Mouse (Mus musculus) T-cell, adult 2 months (primary cell): Measurements from ENCODE around the gene Wdcp.
"Not testable (repeated sequence)": the region's sequence is repeated elsewhere in the genome, so short reads cannot be mapped to it uniquely, and the experiment has no call there.

Experiments
- DNase-seq: peaks from one replicate; pipeline ENCODE4 v3.0.0; 2022; ENCODE audit warnings: low spot score

Wdcp gene

GRCm38 (mm10) chr12:4842890-4843597 is at the start of gene Wdcp:
Wdcp (plus strand) TSS chr12:4843303.
- DNase-seq: peak; percentile 86

GRCm38 (mm10) chr12:4793718-4794117 is 49.4 kb upstream of the Wdcp start:
- DNase-seq: no peak

GRCm38 (mm10) chr12:4797471-4797870 is 45.6 kb upstream of the Wdcp start:
- not testable (repeated sequence) for DNase-seq

GRCm38 (mm10) chr12:4811036-4811435 is 32.1 kb upstream of the Wdcp start:
- no peak for DNase-seq

DNA sequence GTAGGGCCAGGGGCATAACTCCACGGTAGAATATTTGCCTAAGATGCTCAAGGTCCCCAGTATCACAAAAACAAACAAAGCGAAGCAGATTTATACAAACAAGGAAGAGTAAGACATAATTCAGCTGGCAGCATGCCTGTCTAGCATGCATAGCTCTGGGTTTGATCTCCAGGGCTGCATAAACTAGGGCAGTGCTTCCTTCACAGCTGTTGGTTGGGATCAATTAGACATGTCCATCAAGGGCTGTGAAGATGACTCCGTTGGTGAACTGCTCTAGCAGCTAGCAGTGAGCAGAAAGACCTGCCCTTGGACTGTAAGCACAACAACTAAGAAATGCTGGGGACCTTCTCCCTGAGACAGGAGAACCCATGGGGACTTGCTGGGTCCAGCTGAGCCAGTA is 31.4 kb upstream of the Wdcp start:
- no peak for DNase-seq

GRCm38 (mm10) chr12:4813636-4814035 is 29.5 kb upstream of the Wdcp start:
- no peak for DNase-seq

DNA sequence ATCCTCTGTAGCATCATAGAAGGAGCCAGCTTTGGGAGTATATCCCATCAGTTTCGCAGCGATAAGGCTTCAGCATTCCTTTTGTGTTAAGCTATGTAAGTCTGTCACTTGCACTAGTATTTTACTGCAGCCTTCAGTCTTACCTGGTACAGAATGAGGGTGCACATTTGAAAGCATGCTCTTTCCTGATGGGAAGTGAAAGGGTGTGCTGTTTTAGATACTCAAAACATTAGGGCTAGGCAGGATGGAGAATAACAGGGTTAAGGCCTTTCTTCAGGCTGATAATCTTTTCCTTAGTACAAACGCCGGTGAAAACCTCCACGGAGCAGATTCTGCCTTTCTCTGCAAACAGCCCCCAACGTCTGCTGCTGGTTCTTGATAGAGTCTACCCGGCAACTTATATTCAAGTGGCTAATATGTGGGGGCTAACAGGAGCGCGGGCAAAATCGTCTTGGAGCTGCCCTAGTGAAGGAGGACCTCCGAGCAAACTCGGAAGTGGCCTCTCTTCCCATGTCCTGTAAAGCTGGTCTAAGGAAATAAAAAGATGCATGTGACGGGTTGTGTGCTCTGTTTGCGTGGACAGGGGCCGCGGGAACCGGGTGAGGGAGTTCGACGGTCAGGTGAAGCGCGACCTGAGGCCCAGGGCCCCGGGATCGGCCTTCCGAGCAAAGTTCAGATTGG is 26.3 kb upstream of the Wdcp start:
- DNase-seq: no peak

- DNase-seq: peak; percentile 98
Observed at GRCm38 (mm10) chr12:4817361-4818101, 25.6 kb upstream of the Wdcp start, which contains the start of gene Sf3b6. Sf3b6 (plus strand) TSS chr12:4817544.

- DNase-seq: no peak
Observed at GRCm38 (mm10) chr12:4827256-4827655, 15.8 kb upstream of the Wdcp start.

GRCm38 (mm10) chr12:4836959-4837358 is 6.1 kb upstream of the Wdcp start:
- DNase-seq: no peak

- no peak for DNase-seq
Observed at GRCm38 (mm10) chr12:4840010-4840409, 3.1 kb upstream of the Wdcp start.

DNA sequence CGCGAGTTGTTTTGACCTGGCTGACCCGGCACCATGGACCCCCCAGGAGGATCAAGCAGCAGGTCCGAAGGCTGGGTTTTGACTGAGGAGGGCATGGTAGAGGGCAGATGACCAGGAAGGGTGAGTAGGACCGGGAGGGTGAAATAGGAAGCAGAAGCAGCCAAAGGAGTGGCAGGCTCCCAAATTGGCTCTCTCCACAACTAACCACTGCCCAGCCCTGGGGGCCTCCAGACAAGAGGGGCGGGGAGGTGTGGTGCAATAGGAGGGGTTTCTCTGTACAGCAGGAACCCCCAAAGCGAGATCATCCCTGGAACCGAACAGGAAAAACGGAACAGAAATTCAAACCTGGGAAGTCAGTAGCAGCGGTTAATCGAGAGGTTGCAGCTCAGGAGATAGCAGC is 2.4 kb upstream of the Wdcp start:
- no peak for DNase-seq

- DNase-seq: no peak
Observed at GRCm38 (mm10) chr12:4841392-4841887, 1.7 kb upstream of the Wdcp start, which contains the start of gene Fkbp1b. Fkbp1b (minus strand) TSS chr12:4841591.

GRCm38 (mm10) chr12:4842456-4842855 is 647 bp upstream of the Wdcp start:
- no peak for DNase-seq

DNA sequence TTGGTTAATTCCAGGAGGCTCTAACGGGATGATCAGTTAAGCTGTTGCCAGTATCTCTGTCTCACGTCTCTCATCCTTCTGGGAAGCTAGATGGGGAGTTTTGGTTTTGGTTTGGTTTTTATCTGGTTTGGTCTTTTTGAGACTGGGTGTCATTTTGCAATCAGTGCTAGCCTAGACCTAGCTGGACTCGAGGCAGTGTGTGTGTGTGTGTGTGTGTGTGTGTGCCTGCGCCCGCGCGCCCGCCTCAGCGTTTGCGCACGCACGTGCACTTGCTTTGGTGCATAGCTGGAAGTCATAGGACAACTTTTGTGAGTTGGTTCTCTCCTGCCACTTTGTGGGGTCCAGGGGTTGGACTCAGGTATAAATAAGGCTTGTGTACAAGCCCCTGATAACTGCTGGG is 638 bp downstream of the Wdcp start:
- DNase-seq: peak; percentile 51

- peak; percentile 26 for DNase-seq
Observed at GRCm38 (mm10) chr12:4856160-4856559, 13.1 kb downstream of the Wdcp start.

GRCm38 (mm10) chr12:4856834-4857233 is 13.7 kb downstream of the Wdcp start:
- no peak for DNase-seq

DNA sequence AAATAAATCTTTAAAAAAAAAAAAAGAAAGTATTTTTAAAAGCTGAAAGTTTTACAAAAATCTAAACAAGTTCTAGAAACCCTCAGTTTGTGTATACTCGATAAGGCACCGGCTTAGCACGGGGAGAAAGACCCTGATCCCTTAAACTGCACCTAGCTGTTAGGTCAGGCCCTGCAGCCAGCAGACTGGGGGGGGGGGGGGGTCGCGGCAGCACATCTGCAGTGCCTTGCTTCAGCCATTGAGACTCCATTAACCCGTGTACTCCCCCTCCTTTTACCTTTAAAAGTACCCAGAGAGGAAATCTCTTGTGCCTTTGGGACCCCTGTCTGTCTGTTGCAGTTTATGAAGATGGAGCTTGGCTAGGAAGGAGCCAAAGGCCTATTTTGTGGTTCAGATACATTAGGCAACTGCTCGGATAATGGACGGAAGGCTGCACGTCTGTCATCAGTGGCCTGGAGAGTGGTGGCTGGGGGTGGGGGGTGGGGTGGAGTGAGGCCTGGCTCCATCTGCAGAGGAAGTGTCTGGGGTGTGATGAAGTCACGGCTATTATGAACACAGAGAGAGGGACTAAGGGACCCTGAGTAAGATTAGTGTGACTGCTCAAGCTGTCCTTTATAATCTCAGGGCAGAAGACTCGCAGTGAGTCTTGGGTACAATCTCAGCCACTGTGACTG is 16.3 kb downstream of the Wdcp start:
- DNase-seq: no peak

GRCm38 (mm10) chr12:4862672-4863071 is 19.6 kb downstream of the Wdcp start:
- no peak for DNase-seq

- DNase-seq: no peak
Observed at GRCm38 (mm10) chr12:4863654-4864337, 20.7 kb downstream of the Wdcp start.

GRCm38 (mm10) chr12:4864338-4864690 is 21.2 kb downstream of the Wdcp start:
- DNase-seq: no peak

DNA sequence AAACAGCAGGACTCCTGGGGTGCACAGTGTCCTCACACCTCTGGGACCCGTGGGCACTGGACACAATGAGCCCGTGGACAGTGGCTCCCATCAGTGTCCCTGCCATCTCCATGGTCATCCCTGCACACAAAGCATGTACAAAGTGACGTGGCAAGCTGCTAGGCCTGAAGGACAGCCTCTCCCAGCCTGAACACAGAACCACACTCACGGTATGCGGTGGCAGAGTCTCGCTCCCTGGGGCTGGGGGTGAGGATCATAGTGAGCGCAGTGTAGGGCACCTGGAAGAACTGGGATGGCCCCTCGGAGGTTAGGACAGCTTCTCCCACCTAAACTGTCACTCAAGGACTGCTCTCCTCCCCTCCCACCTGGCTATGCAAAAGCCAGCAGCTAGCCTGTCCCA is 25.8 kb downstream of the Wdcp start:
- DNase-seq: no peak
